Mouse (Mus musculus) embryo, embryonic 10 days (tissue): ENCODE measurements around the gene Gcnt3.

Source experiments
- DNase-seq: peaks from one replicate; pipeline ENCODE4 v3.0.0-alpha.2; 2015; ENCODE audit warnings: low spot score

Gene Gcnt3

GRCm38 (mm10) chr9:70003516-70003915 is 34.4 kb downstream of the Gcnt3 start:
- no peak for DNase-seq

- DNase-seq = peak; percentile 28
These were observed 38.6 kb downstream of the Gcnt3 start for GRCm38 (mm10) chr9:69999318-69999717.

- DNase-seq = no peak
These were observed 43.3 kb downstream of the Gcnt3 start for GRCm38 (mm10) chr9:69994547-69994946.

DNA sequence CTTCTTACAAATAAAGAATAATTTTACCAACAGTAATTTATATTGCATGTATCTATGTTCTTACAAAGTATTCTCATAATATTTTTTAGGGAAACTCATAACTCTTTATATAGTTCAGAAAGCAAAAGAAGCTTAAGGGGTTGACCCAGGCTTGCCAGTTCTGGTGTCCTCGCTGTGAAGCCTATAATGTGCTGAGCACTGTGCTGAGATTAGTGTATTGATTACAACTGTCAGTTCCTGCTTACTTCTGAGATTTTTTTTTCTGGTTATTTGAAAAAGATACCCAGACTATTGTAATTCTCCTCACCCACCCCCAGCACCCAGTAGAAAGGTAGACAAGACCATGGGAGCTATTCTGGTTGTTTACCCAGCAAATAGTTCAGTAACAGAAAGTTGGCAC is 44.4 kb downstream of the Gcnt3 start:
- DNase-seq = no peak

- DNase-seq = no peak
These were observed 45.0 kb downstream of the Gcnt3 start for GRCm38 (mm10) chr9:69992841-69993277.

DNA sequence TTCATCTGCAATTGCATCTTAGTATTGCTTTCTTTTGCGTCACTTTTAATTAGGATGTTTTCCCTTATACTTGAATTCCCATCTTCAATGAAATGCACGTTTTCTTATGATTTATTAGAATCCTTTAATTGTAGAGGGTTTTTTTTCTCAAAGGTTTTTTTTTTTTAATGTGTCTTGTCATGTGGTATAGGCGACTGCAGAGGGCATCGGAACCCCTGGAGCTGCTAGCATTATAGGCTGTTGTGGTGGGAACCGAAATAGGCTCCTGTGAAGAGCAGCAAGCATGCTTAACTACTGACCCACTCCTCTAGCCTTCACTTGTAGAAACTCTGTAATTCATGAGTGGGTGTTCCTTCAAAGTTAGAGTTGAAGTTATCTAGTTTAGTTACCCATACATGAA is 47.5 kb downstream of the Gcnt3 start:
- DNase-seq = peak; percentile 30

- peak; percentile 95 for DNase-seq
These were observed 48.4 kb downstream of the Gcnt3 start, which contains the start of gene Bnip2 for GRCm38 (mm10) chr9:69989303-69990121. Bnip2 (plus strand) TSS chr9:69989466.

DNA sequence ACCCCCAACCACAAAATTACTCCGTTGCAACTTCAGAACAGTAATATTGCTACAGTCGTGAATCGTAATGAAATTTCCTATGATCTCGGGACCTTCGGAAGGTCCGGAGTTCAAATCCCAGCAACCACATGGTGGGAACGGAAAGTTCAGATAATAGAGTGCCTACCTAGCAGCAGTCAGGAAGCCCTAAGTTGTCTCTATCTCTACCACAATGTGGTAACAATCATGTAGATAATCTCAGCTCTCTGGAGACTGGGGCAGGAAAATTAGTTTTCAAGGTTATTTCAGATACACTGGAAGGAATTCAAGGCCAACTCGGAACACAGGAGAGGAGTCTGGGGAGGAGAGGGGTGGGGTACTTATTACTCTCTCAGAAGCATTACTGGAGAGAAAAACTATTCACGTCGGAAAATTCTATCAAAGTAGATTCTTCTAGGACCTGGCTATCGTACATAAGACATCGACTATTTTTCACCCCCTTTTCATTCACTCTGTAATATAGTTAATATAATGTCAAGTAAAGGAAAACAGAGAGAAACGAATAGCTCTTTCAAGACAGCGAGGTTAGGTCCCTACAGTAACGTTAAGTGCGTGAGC is 49.1 kb downstream of the Gcnt3 start:
- DNase-seq = no peak

- DNase-seq = peak; percentile 83
These were observed 50.3 kb downstream of the Gcnt3 start for GRCm38 (mm10) chr9:69987579-69987978.

DNA sequence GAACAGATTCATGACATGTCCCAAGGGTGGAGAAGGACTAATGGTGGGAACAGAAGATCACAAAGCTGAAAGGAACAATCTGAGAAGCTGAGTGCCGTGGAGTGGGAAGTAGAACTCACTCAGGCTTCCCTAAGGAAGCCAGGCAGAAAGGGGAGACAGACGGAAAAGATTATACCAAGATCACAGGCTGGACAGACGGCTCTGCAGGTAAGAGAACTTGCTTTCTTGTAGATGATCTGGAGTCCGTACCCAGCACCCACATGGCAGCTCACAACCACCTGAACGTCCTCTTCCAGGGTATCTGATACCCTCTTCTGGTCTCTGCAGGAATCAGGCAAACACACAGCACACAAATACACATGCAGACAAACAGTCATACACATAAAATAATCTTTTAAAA is 51.3 kb downstream of the Gcnt3 start:
- no peak for DNase-seq

DNA sequence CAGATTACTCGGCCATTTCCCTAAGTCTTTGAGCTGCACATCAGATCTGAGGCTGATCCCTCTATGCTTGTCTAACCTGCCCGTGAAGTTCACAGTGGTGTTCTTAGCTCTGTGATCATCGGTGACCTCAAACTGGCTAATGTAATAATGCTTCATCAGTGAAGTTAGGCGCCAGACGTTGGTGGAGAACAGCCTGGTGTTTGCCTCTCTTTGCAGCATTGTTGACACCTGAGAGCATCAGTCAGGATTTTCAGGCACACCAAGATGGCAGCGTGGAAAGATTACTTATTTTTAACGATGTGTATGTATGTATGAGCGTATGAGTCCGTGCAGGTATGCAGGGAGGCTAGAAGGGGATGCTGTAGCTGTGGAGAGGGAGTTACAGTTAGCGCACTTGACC is 51.8 kb downstream of the Gcnt3 start:
- no peak for DNase-seq

GRCm38 (mm10) chr9:69985526-69985925 is 52.4 kb downstream of the Gcnt3 start:
- DNase-seq = no peak
